Mouse (Mus musculus) midbrain, postnatal 0 days (tissue): ENCODE measurements around the gene Sec14l1. TPM values are rescaled to one million over a fixed set of nuclear protein-coding genes. Genes with fewer than 3 reads are reported as not detected.

Experiments
- ATAC-seq: fragments of 200-750 bp; cut with Nextera tagmentation; 2 replicates; pipeline ENCODE4 v1.8.0; 2017; ENCODE audit warnings: moderate number of reproducible peaks, mild to moderate bottlenecking, moderate TSS enrichment, moderate library complexity; ENCODE audit not compliant: low FRiP score
- DNase-seq: peaks from one replicate; pipeline ENCODE4 v3.0.0-alpha.2; 2015; ENCODE audit warnings: low spot score
- H3K27ac ChIP-seq: fragments of 300-500 bp; sonication (generic); 2 replicates; pipeline ENCODE4 v1.5.1; 2014; ENCODE audit warnings: low read depth, mild to moderate bottlenecking, low read length, mixed read lengths
- H3K27me3 ChIP-seq: fragments of 300-500 bp; sonication (generic); 2 replicates; pipeline ENCODE4 v1.6.1; 2014; ENCODE audit warnings: low read length, control low read depth, mixed read lengths; ENCODE audit not compliant: insufficient read depth
- H3K36me3 ChIP-seq: fragments of 300-500 bp; sonication (generic); 2 replicates; pipeline ENCODE4 v1.6.1; 2014; ENCODE audit warnings: low read length, control low read depth, mixed read lengths; ENCODE audit not compliant: insufficient read depth
- H3K4me1 ChIP-seq: fragments of 300-500 bp; sonication (generic); 2 replicates; pipeline ENCODE4 v1.6.1; 2014; ENCODE audit warnings: mild to moderate bottlenecking, control low read depth, antibody characterized with exemption, low read length, mixed read lengths; ENCODE audit not compliant: insufficient read depth
- H3K4me2 ChIP-seq: fragments of 300-500 bp; sonication (generic); 2 replicates; pipeline ENCODE4 v1.6.1; 2014; ENCODE audit warnings: low read depth, mild to moderate bottlenecking, low read length, mixed read lengths; ENCODE audit not compliant: poor library complexity, severe bottlenecking
- H3K4me3 ChIP-seq: fragments of 300-500 bp; sonication (generic); 2 replicates; pipeline ENCODE4 v1.5.1; 2014; ENCODE audit warnings: low read depth, mild to moderate bottlenecking, low read length, moderate library complexity
- H3K9ac ChIP-seq: fragments of 300-500 bp; sonication (generic); replicated peaks from 2 replicates; pipeline ENCODE4 v1.6.1; 2014; ENCODE audit warnings: mild to moderate bottlenecking, low read length, moderate library complexity, mixed read lengths; ENCODE audit not compliant: poor library complexity, severe bottlenecking
- H3K9me3 ChIP-seq: fragments of 300-500 bp; sonication (generic); 2 replicates; pipeline ENCODE4 v1.6.1; 2016; ENCODE audit warnings: low read length, control low read depth
- CTCF ChIP-seq: IDR thresholded peaks from 2 replicates; pipeline ENCODE4 v1.5.1; 2016; ENCODE audit warnings: antibody characterized with exemption, mild to moderate bottlenecking
- whole genome bisulfite sequencing: fragments of 180-500 bp; shearing (Covaris S2); extraction: QIAGEN DNeasy Blood & Tissue Kit; methylation state at CpG from one replicate; pipeline ENCODE4 v1.1.7; 2014; 5-methylcytosine and 5-hydroxymethylcytosine counted together
- polyA plus RNA-seq: library from polyadenylated mRNA; unstranded; fragments of >200 nt; fragmentation: Nextera tagmentation; extraction: Ambion mirVana; gene quantifications from 2 replicates; pipeline ENCODE4 v1.2.1, GENCODE M21; 2015
- total RNA-seq: library from RNA; depleted of rRNA; stranded (reverse); fragments of >200 nt; gene quantifications from 2 replicates; pipeline ENCODE4 v1.2.3, GENCODE M21; 2014

The Sec14l1 gene
- total and polyA plus RNA-seq, 2 experiments from 2014 or later, result 49.2 to 71.1 TPM

- DNase-seq (no peak), ATAC-seq (no peak)
- Histone ChIP-seq H3K27ac (no peak overlapping the region), H3K4me1 (no peaks in the 10 kb centered on the region), H3K4me3 (no peak overlapping the region), H3K4me2 (no peak overlapping the region), H3K36me3 (no peaks in the 10 kb centered on the region), H3K27me3 (no peaks in the 10 kb centered on the region), H3K9ac (no peak overlapping the region), H3K9me3 (peaks cover 7% of the 10 kb centered on the region; the same call in 1 of the 2 replicates)
- 65% methylated on average over 21 of the region's 21 CpGs for WGBS
- no peak for TF ChIP-seq CTCF
These were observed 70.3 kb downstream of the Sec14l1 start for GRCm38 (mm10) chr11:117185076-117185933.

- Histone ChIP-seq H3K9ac (no peak overlapping the region), H3K4me2 (no peak overlapping the region), H3K36me3 (no peaks in the 10 kb centered on the region), H3K4me1 (no peaks in the 10 kb centered on the region), H3K27ac (no peak overlapping the region), H3K4me3 (no peak overlapping the region), H3K9me3 (no peaks in the 10 kb centered on the region), H3K27me3 (no peaks in the 10 kb centered on the region)
- ATAC-seq (no peak), DNase-seq (no peak)
- no peak for TF ChIP-seq CTCF
- 77% methylated on average over 5 of the region's 5 CpGs for WGBS
These were observed 76.6 kb downstream of the Sec14l1 start for GRCm38 (mm10) chr11:117191524-117191923.

- Histone ChIP-seq H3K27me3 (peaks cover 10% of the 10 kb centered on the region), H3K4me2 (no peak overlapping the region), H3K9ac (no peak overlapping the region), H3K9me3 (no peaks in the 10 kb centered on the region), H3K4me1 (peaks cover 3% of the 10 kb centered on the region), H3K36me3 (no peaks in the 10 kb centered on the region), H3K4me3 (no peak overlapping the region), H3K27ac (no peak overlapping the region)
- TF ChIP-seq CTCF, result no peak
- DNase-seq, result no peak
- 69% methylated on average over 11 of the region's 11 CpGs for WGBS
- no peak for ATAC-seq
These were observed 79.5 kb downstream of the Sec14l1 start for GRCm38 (mm10) chr11:117194475-117194937.

GRCm38 (mm10) chr11:117195616-117196015 lies 80.6 kb downstream of the Sec14l1 start:
- DNase-seq (no peak), ATAC-seq (no peak)
- TF ChIP-seq CTCF, result no peak
- Histone ChIP-seq H3K9ac (no peak overlapping the region), H3K4me3 (no peak overlapping the region), H3K27me3 (peaks cover 21% of the 10 kb centered on the region), H3K9me3 (no peaks in the 10 kb centered on the region), H3K27ac (no peak overlapping the region), H3K4me2 (no peak overlapping the region), H3K36me3 (no peaks in the 10 kb centered on the region), H3K4me1 (peaks cover 6% of the 10 kb centered on the region)
- 83% methylated on average over 6 of the region's 6 CpGs for WGBS

- 86% methylated on average over 7 of the region's 7 CpGs for WGBS
- Histone ChIP-seq H3K4me1 (peaks cover 6% of the 10 kb centered on the region), H3K9me3 (no peaks in the 10 kb centered on the region), H3K4me2 (no peak overlapping the region), H3K27ac (no peak overlapping the region), H3K27me3 (peaks cover 26% of the 10 kb centered on the region), H3K4me3 (no peak overlapping the region), H3K9ac (no peak overlapping the region), H3K36me3 (no peaks in the 10 kb centered on the region)
- TF ChIP-seq CTCF, result no peak
- no peak for ATAC-seq
- DNase-seq, result no peak
These were observed 81.7 kb downstream of the Sec14l1 start for GRCm38 (mm10) chr11:117196681-117197080.

GRCm38 (mm10) chr11:117198122-117198521 lies 83.2 kb downstream of the Sec14l1 start:
- no peak for TF ChIP-seq CTCF
- DNase-seq, result no peak
- Histone ChIP-seq H3K9me3 (no peaks in the 10 kb centered on the region), H3K4me3 (no peak overlapping the region), H3K36me3 (no peaks in the 10 kb centered on the region), H3K9ac (no peak overlapping the region), H3K4me2 (no peak overlapping the region), H3K4me1 (peaks cover 6% of the 10 kb centered on the region), H3K27ac (no peak overlapping the region), H3K27me3 (peaks cover 26% of the 10 kb centered on the region)
- ATAC-seq, result no peak
- WGBS, result 89% methylated on average over 5 of the region's 5 CpGs
